Mouse (Mus musculus): ENCODE data around the gene Twf2. TPM values are rescaled to one million over a fixed set of nuclear protein-coding genes. Genes with fewer than 3 reads are reported as not detected.

Gene Twf2
- polyA plus RNA-seq, 1 experiment from 2014 or later = 77.2 TPM

MicroRNAs encoded within 50 kb of the gene (microRNA counts, 519-probe panel; counts per million panel counts)
- 6,877 counts per million, percentile 75 among the panel's probes with 10 or more counts for microRNA mmu-let-7g

Small RNA genes within 50 kb of the gene (microRNA-seq; reads per million reads assigned to microRNA genes)
- gene Mir135a-1 (1.5 reads per million), gene Mirlet7g (10,138 reads per million, percentile 95 among the genes with 10 or more reads in this experiment)

Other genes with a start within 250 kb of the Twf2 start
- not detected in 2 replicates for gene Col6a5, start 242.5 kb upstream of the Twf2 start, polyA plus RNA-seq (2016; fragmentation: Nextera tagmentation; extraction: Ambion mirVana)
- gene Col6a4, start 106.3 kb upstream of the Twf2 start, polyA plus RNA-seq (2016; fragmentation: Nextera tagmentation; extraction: Ambion mirVana) = 0.01 TPM in 1 of 2 replicates, not detected in the other
- 1.1 and 2.5 TPM in 2 replicates for gene Glyctk, start 45.0 kb upstream of the Twf2 start, polyA plus RNA-seq (2016; fragmentation: Nextera tagmentation; extraction: Ambion mirVana)
- gene Wdr82, start 32.2 kb upstream of the Twf2 start, polyA plus RNA-seq (2016; fragmentation: Nextera tagmentation; extraction: Ambion mirVana) = 21.6 and 25.5 TPM in 2 replicates
- 36.4 and 45.0 TPM in 2 replicates for gene Ppm1m, start 3.4 kb upstream of the Twf2 start, polyA plus RNA-seq (2016; fragmentation: Nextera tagmentation; extraction: Ambion mirVana)
- gene Tlr9, start 19.5 kb downstream of the Twf2 start, polyA plus RNA-seq (2016; fragmentation: Nextera tagmentation; extraction: Ambion mirVana) = not detected in 2 replicates
- 96.9 and 120 TPM in 2 replicates for gene Alas1, start 45.5 kb downstream of the Twf2 start, polyA plus RNA-seq (2016; fragmentation: Nextera tagmentation; extraction: Ambion mirVana)
- gene Poc1a, start 78.0 kb downstream of the Twf2 start, polyA plus RNA-seq (2016; fragmentation: Nextera tagmentation; extraction: Ambion mirVana) = 36.5 and 42.3 TPM in 2 replicates
- gene Dusp7, start 165.5 kb downstream of the Twf2 start, polyA plus RNA-seq (2016; fragmentation: Nextera tagmentation; extraction: Ambion mirVana) = 14.4 and 21.0 TPM in 2 replicates
- 735 and 862 TPM in 2 replicates for gene Rpl29, start 226.3 kb downstream of the Twf2 start, polyA plus RNA-seq (2016; fragmentation: Nextera tagmentation; extraction: Ambion mirVana)
- 31.2 and 45.1 TPM in 2 replicates for gene Acy1, start 235.2 kb downstream of the Twf2 start, polyA plus RNA-seq (2016; fragmentation: Nextera tagmentation; extraction: Ambion mirVana)
- gene Abhd14b, start 244.4 kb downstream of the Twf2 start, polyA plus RNA-seq (2016; fragmentation: Nextera tagmentation; extraction: Ambion mirVana) = 4.8 and 7.8 TPM in 2 replicates
- gene Abhd14a, start 244.6 kb downstream of the Twf2 start, polyA plus RNA-seq (2016; fragmentation: Nextera tagmentation; extraction: Ambion mirVana) = 42.0 and 46.2 TPM in 2 replicates

Data from heart, embryonic 10.5 days (tissue).